Mouse (Mus musculus): ENCODE data around the gene Selenoi.

- no peak for TF ChIP-seq CTCF (IDR thresholded peaks at IDR 0.05; ENCODE audit: low read depth)
- TF ChIP-seq EP300 (optimal IDR thresholded peaks at IDR 0.05) = no peak
Observed at GRCm38 (mm10) chr5:30276361-30276760, 44.0 kb downstream of the Selenoi start.
